Mouse (Mus musculus) lung, adult 2 months (tissue): ENCODE data around the gene Pld3. TPM values are rescaled to one million over a fixed set of nuclear protein-coding genes. Genes with fewer than 3 reads are reported as not detected.

ENCODE experiments used
- DNase-seq: peaks from one replicate; pipeline ENCODE4 v3.0.0; 2022
- H3K4me1 ChIP-seq: fragments of 200-500 bp; 2 replicates; pipeline ENCODE4 v1.6.1; 2011; ENCODE audit warnings: low read length; ENCODE audit not compliant: control insufficient read depth, insufficient read depth
- H3K4me3 ChIP-seq: fragments of 200-500 bp; replicated peaks from 2 replicates; pipeline ENCODE3; 2011; ENCODE audit warnings: low read depth, mild to moderate bottlenecking, control low read depth, low read length; ENCODE audit errors: extremely low read depth
- CTCF ChIP-seq: fragments of 200-500 bp; IDR thresholded peaks from 2 replicates; pipeline ENCODE4 v1.5.1; 2011; ENCODE audit warnings: mild to moderate bottlenecking, low read length, control low read depth; ENCODE audit not compliant: insufficient read depth
- POLR2A ChIP-seq: fragments of 200-500 bp; IDR thresholded peaks from 2 replicates; pipeline ENCODE4 v1.6.1; 2011; ENCODE audit warnings: low read depth, mild to moderate bottlenecking, control low read depth, low read length, borderline replicate concordance; ENCODE audit errors: extremely low read depth
- WGBS: fragments of 180-500 bp; shearing (Covaris S2); methylation state at CpG from one replicate; pipeline ENCODE4 v1.1.7; 2018; 5-methylcytosine and 5-hydroxymethylcytosine counted together
- polyA plus RNA-seq: library from polyadenylated mRNA; depleted of rRNA; stranded (reverse); fragments of >200 nt; gene quantifications from 2 replicates; pipeline ENCODE4 v1.2.3, GENCODE M21; 2012

Gene Pld3
- polyA plus RNA-seq, 1 experiment: 180 TPM

DNA sequence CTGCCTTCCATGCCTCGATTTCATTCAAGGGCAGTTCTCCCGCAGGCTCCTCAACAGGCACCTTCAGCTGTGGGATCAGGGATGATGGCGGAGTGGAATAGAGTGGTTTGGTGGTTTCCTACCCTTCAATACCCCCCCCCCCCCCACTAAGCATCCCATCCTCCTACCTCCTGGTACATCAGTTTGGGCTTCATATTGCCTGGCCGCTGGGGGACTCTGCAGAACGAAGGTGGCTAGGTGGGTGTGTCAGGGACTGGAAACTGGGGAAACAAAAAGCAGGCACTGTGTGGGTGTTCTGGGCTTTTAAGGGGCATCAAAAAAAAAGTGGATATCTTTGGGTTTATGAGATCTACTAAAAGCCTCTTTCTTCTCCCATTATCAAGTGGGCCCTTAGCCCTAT lies 11.1 kb downstream of the Pld3 start:
- H3K4me1 ChIP-seq: no peaks in the 10 kb centered on the region
- TF ChIP-seq POLR2A (no peak), CTCF (no peak)
- no peak overlapping the region for H3K4me3 ChIP-seq
- no peak for DNase-seq
- 58% methylated on average over 5 of the region's 5 CpGs for WGBS

- H3K4me1 ChIP-seq: no peaks in the 10 kb centered on the region
- H3K4me3 ChIP-seq: no peak overlapping the region
- 79% methylated on average over 16 of the region's 16 CpGs for WGBS
- DNase-seq: no peak
- TF ChIP-seq POLR2A: no peak
- TF ChIP-seq CTCF: no peak
Observed at GRCm38 (mm10) chr7:27541431-27541830, 11.6 kb downstream of the Pld3 start.

DNA sequence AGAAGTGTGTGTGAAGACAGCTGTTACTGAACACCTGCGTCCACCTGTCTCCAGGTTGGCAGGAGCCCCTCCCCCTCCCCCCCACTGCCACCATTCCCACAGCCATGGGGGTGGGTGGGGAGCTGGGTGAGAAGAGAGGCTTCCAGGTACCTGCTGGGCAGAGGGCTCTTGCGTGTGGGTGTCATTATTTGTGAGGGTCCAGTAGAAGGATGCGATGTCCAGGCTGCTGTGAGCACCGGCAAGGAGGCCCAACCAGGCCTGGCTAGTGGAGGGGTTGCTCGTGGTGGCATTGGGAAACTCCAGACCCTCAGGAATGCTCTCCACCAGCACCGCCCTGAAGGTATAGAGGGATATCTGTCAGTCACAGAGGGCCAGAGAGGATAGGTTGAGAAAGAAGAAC lies 12.1 kb downstream of the Pld3 start:
- no peak for DNase-seq
- 85% methylated on average over 6 of the region's 6 CpGs for WGBS
- Histone ChIP-seq H3K4me1 (no peaks in the 10 kb centered on the region), H3K4me3 (no peak overlapping the region)
- no peak for TF ChIP-seq CTCF
- no peak for TF ChIP-seq POLR2A

- WGBS: 67% methylated on average over 2 of the region's 2 CpGs
- no peak overlapping the region for H3K4me3 ChIP-seq
- no peak for TF ChIP-seq POLR2A
- no peak for TF ChIP-seq CTCF
- DNase-seq: no peak
- no peaks in the 10 kb centered on the region for H3K4me1 ChIP-seq
Observed at GRCm38 (mm10) chr7:27540521-27540920, 12.5 kb downstream of the Pld3 start.

- WGBS: 93% methylated on average over 2 of the region's 2 CpGs
- Histone ChIP-seq H3K4me1 (no peaks in the 10 kb centered on the region), H3K4me3 (no peak overlapping the region)
- DNase-seq: no peak
- TF ChIP-seq POLR2A (no peak), CTCF (no peak)
Observed at GRCm38 (mm10) chr7:27538797-27539196, 14.2 kb downstream of the Pld3 start.

- no peaks in the 10 kb centered on the region for H3K4me1 ChIP-seq
- no peak for TF ChIP-seq CTCF
- TF ChIP-seq POLR2A: no peak
- no peak overlapping the region for H3K4me3 ChIP-seq
- no peak for DNase-seq
- WGBS: 89% methylated on average over 8 of the region's 8 CpGs
Observed at GRCm38 (mm10) chr7:27537998-27538397, 15.0 kb downstream of the Pld3 start.

GRCm38 (mm10) chr7:27536618-27537017 lies 16.4 kb downstream of the Pld3 start:
- Histone ChIP-seq H3K4me3 (no peak overlapping the region), H3K4me1 (no peaks in the 10 kb centered on the region)
- DNase-seq: no peak
- 73% methylated on average over 6 of the region's 6 CpGs for WGBS
- no peak for TF ChIP-seq POLR2A
- TF ChIP-seq CTCF: no peak

GRCm38 (mm10) chr7:27535386-27535785 lies 17.6 kb downstream of the Pld3 start:
- no peak for TF ChIP-seq CTCF
- TF ChIP-seq POLR2A: no peak
- no peaks in the 10 kb centered on the region for H3K4me1 ChIP-seq
- no peak overlapping the region for H3K4me3 ChIP-seq
- 78% methylated on average over 2 of the region's 2 CpGs for WGBS
- no peak for DNase-seq

DNA sequence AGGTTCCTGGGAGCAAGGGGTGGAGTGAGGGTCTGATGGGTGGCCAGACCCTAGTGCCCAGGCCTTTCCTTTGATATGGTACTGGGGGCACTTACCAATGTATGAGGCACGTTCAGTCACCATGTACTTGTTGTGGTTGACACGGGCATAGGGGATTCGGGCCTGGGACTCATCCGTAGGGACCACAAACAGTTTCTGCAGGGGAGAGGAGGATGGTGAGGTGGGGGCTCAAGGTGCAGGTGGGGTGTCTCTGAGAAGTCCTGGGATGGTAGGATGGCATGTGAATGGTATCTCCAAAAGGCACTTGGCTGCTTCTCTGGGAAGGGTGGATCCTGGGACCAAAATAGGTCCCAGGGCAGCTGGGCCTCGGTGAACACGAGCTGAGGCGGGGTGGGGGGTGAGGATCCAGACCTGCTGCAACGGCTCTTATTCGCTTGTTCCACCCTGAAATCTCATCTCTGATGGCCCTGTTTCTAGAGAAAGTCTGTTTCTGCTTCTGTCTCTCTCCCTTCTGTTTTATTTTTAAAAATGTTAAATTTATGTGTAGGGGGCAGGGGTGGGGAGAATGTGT lies 20.5 kb downstream of the Pld3 start:
- Histone ChIP-seq H3K4me1 (no peaks in the 10 kb centered on the region), H3K4me3 (no peak overlapping the region)
- 89% methylated on average over 9 of the region's 9 CpGs for whole genome bisulfite sequencing
- no peak for DNase-seq
- no peak for TF ChIP-seq POLR2A
- TF ChIP-seq CTCF: no peak

DNA sequence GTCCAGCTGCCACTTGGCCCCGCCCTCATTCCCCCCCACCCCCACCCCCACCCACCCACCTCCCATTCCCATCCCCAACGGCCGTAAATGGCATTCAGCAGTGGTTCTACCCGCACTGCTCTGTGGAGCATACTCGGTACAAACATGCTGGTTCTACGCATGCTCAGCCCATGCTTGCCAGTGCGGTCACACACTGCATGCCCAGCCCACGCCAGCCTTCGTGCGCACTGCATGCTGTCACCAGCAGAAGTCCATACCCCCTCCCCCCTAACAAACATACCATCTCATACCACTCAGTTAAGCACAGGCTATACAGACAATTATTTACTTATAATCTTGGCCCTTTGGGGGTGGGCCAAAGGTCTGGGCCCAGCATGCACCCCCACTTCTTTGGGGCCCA lies 21.3 kb downstream of the Pld3 start:
- TF ChIP-seq POLR2A (no peak), CTCF (no peak)
- Histone ChIP-seq H3K4me3 (no peak overlapping the region), H3K4me1 (no peaks in the 10 kb centered on the region)
- WGBS: 86% methylated on average over 10 of the region's 10 CpGs
- DNase-seq: no peak
